Mouse (Mus musculus) forebrain, embryonic 12.5 days (tissue): ENCODE data around the gene Gm10139. TPM values are rescaled to one million over a fixed set of nuclear protein-coding genes. Genes with fewer than 3 reads are reported as not detected.
"Not testable (repeated sequence)": the region's sequence is repeated elsewhere in the genome, so short reads cannot be mapped to it uniquely, and the experiment has no call there.

ENCODE experiments used
- ATAC-seq: fragments of 200-750 bp; cut with Nextera tagmentation; 2 replicates; pipeline ENCODE4 v1.8.0; 2017; ENCODE audit warnings: moderate TSS enrichment; ENCODE audit not compliant: low FRiP score
- H3K27ac ChIP-seq: fragments of 300-500 bp; sonication (generic); 2 replicates; pipeline ENCODE4 v1.5.1; 2016; ENCODE audit warnings: mild to moderate bottlenecking
- H3K27me3 ChIP-seq: fragments of 300-500 bp; sonication (generic); 2 replicates; pipeline ENCODE4 v1.6.1; 2016; ENCODE audit warnings: mild to moderate bottlenecking
- H3K36me3 ChIP-seq: fragments of 300-500 bp; sonication (generic); replicated peaks from 2 replicates; pipeline ENCODE4 v1.6.1; 2016; ENCODE audit warnings: mild to moderate bottlenecking
- H3K4me1 ChIP-seq: fragments of 300-500 bp; sonication (generic); 2 replicates; pipeline ENCODE4 v1.6.1; 2016
- H3K4me2 ChIP-seq: fragments of 300-500 bp; sonication (generic); 2 replicates; pipeline ENCODE4 v1.6.1; 2016; ENCODE audit warnings: mild to moderate bottlenecking, moderate library complexity
- H3K4me3 ChIP-seq: fragments of 300-500 bp; sonication (generic); replicated peaks from 2 replicates; pipeline ENCODE4 v1.5.1; 2016; ENCODE audit warnings: mild to moderate bottlenecking
- H3K9ac ChIP-seq: fragments of 300-500 bp; sonication (generic); 2 replicates; pipeline ENCODE4 v1.6.1; 2016; ENCODE audit warnings: mild to moderate bottlenecking
- H3K9me3 ChIP-seq: fragments of 300-500 bp; sonication (generic); 2 replicates; pipeline ENCODE4 v1.6.1; 2016
- WGBS: fragments of 180-500 bp; shearing (Covaris S2); methylation state at CpG from one replicate; pipeline ENCODE4 v1.1.7; 2016; 5-methylcytosine and 5-hydroxymethylcytosine counted together
- polyA plus RNA-seq: library from polyadenylated mRNA; unstranded; fragments of >200 nt; fragmentation: Nextera tagmentation; extraction: Ambion mirVana; gene quantifications from 2 replicates; pipeline ENCODE4 v1.2.1, GENCODE M21; 2016

Gene Gm10139
- polyA plus RNA-seq = not detected in 2 replicates

- 73% methylated on average over 1 of the region's 3 CpGs for WGBS
Measured at GRCm38 (mm10) chr13:65512378-65512777, at the start of gene Gm10139. Gene Gm10139 (plus strand): TSS chr13:65512678.

GRCm38 (mm10) chr13:65557636-65558035 is 45.2 kb downstream of the Gm10139 start:
- H3K9ac ChIP-seq, H3K9me3 ChIP-seq, H3K4me2 ChIP-seq, H3K27ac ChIP-seq, H3K27me3 ChIP-seq, ATAC-seq, H3K4me3 ChIP-seq, H3K4me1 ChIP-seq, H3K36me3 ChIP-seq: not testable (repeated sequence)
- whole genome bisulfite sequencing = 81% methylated on average over 4 of the region's 4 CpGs

More at GRCm38 (mm10) chr13:65512378-65512777, at the start of gene Gm10139:
- H3K4me1 ChIP-seq, H3K9ac ChIP-seq, ATAC-seq, H3K9me3 ChIP-seq, H3K27me3 ChIP-seq, H3K27ac ChIP-seq, H3K36me3 ChIP-seq, H3K4me3 ChIP-seq, H3K4me2 ChIP-seq: not testable (repeated sequence)

Other genes starting within 250 kb of the Gm10139 start
- 26.7 and 28.7 TPM in 2 replicates for gene Zfp369, start 233.9 kb upstream of the Gm10139 start, polyA plus RNA-seq